Mouse (Mus musculus) megakaryocyte, embryonic 14.5 days (primary cell): ENCODE data around the gene Prm1. TPM values are rescaled to one million over a fixed set of nuclear protein-coding genes. Genes with fewer than 3 reads are reported as not detected.
A peak's percentile ranks its signal among the peaks of the same experiment; 100 is the strongest.
"Not testable (repeated sequence)": the region's sequence is repeated elsewhere in the genome, so short reads cannot be mapped to it uniquely, and the experiment has no call there.

Experiments used
- H3K27me3 ChIP-seq: replicated peaks from 2 replicates; pipeline ENCODE3; 2012; ENCODE audit warnings: inconsistent platforms
- H3K36me3 ChIP-seq: replicated peaks from 2 replicates; pipeline ENCODE3; 2012; ENCODE audit warnings: low read length, inconsistent platforms, mixed read lengths
- H3K4me1 ChIP-seq: 2 replicates; pipeline ENCODE4 v1.6.1; 2012; ENCODE audit warnings: inconsistent platforms
- H3K4me3 ChIP-seq: replicated peaks from 2 replicates; pipeline ENCODE3; 2012; ENCODE audit warnings: moderate library complexity, mild to moderate bottlenecking, inconsistent platforms
- H3K9me3 ChIP-seq: 2 replicates; pipeline ENCODE4 v1.6.1; 2012; ENCODE audit warnings: inconsistent platforms
- FLI1 ChIP-seq: IDR thresholded peaks from 2 replicates; pipeline ENCODE4 v1.6.1; 2012; ENCODE audit warnings: low read length, inconsistent platforms, mixed read lengths
- GATA1 ChIP-seq: IDR thresholded peaks from 3 replicates; pipeline ENCODE4 v1.6.1; 2012; ENCODE audit warnings: mixed read lengths, low read length, inconsistent platforms, borderline replicate concordance
- polyA plus RNA-seq: library from polyadenylated mRNA; stranded (reverse); fragments of >175 nt; gene quantifications from 2 replicates; pipeline ENCODE4 v1.2.3, GENCODE M21; 2012; ENCODE audit warnings: low replicate concordance; ENCODE audit not compliant: insufficient read depth

Gene Prm1
- polyA plus RNA-seq, 1 experiment, result not detected

DNA sequence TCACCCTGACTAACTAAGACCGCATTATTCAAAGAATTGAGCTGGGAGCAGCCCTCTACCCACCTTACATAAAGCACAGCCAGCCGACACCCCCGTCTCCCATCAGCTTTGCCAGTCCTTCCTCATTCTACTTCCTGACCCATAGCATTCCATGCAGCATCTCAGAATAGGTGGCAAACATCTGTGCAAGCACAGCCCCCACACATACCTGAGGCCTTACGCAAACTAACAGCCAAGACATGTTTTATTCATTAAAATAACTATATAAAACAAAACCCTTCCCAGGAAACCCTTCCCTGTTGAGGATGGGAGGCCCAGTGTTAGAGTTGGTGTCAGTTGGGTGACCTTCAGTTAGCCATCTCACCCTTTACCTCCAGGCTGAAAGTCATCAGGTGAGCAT, 20.2 kb upstream of the Prm1 start:
- Histone ChIP-seq H3K27me3 (peaks cover 76% of the 10 kb centered on the region), H3K9me3 (peaks cover 9% of the 10 kb centered on the region; the same call in 1 of the 2 replicates), H3K4me3 (no peak overlapping the region), H3K36me3 (no peaks in the 10 kb centered on the region), H3K4me1 (peaks cover 9% of the 10 kb centered on the region)
- TF ChIP-seq GATA1 (no peak), FLI1 (no peak)

DNA sequence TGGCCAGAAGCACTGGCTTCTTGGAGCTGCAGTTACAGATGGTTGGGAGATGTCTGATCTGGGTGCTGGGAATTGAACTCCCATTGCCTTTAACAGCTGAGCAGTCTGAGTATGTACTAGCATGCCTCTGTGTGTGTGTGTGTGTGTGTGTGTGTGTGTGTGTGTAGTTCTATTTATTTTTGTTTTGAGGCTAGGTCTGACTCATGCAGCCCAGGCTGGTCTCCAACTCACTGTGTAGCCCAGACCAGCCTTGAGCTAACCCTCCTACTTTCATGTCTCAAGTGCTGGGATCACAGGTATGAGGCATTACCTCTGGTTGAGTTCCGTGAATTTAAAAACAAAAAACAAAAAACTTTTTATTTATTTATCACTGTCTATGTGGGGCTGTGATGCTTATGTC, 18.9 kb upstream of the Prm1 start:
- Histone ChIP-seq H3K4me1 (peaks cover 12% of the 10 kb centered on the region), H3K27me3 (peaks cover 78% of the 10 kb centered on the region), H3K36me3 (no peaks in the 10 kb centered on the region), H3K4me3 (no peak overlapping the region), H3K9me3 (peaks cover 4% of the 10 kb centered on the region; the same call in 1 of the 2 replicates)
- TF ChIP-seq FLI1 (no peak), GATA1 (no peak)

DNA sequence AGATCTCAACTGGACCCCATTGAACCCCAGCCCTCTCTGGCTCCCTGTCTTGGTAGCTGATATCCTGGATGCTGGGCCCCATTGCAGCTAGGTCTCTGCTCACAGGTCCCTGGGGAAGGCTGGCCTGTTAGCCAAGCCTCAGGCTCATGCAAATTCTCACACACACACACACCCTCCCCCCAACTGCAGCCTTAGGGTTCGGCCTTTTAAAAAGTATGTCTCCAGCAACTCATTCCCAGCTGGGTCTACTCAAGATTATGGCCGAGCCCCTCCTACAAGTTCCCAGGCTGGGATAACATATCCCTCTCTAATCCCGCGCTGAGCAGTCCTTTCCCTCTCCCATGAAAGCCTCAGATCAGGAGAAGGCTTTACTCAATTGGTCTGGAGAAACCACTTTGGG, 15.7 kb upstream of the Prm1 start:
- Histone ChIP-seq H3K9me3 (peaks cover 4% of the 10 kb centered on the region; the same call in 1 of the 2 replicates), H3K4me1 (peaks cover 10% of the 10 kb centered on the region), H3K36me3 (no peaks in the 10 kb centered on the region), H3K27me3 (peaks cover 84% of the 10 kb centered on the region), H3K4me3 (no peak overlapping the region)
- TF ChIP-seq GATA1, result no peak
- no peak for TF ChIP-seq FLI1

DNA sequence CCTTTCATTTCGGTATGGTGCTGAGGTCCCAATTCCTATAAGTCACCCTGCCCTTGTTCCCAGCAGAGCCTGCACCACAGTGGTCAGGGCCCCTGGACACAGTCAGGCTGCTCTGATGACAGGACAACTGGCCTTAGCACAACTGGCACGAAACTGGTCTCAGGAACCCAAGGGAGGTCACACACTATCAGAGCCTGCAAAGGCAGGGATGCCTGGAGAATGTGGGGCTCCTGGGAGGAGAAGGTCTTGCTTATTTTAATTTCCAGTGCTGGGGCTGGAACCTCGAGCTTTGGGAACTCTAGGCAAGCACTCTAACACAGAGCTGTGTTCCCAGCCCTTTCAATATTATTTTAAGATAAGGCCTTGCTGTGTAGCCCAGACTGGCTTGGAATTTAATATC, 14.3 kb upstream of the Prm1 start:
- Histone ChIP-seq H3K27me3 (peaks cover 82% of the 10 kb centered on the region), H3K4me3 (no peak overlapping the region), H3K36me3 (no peaks in the 10 kb centered on the region), H3K9me3 (peaks cover 4% of the 10 kb centered on the region; the same call in 1 of the 2 replicates), H3K4me1 (peaks cover 17% of the 10 kb centered on the region)
- TF ChIP-seq GATA1 (no peak), FLI1 (no peak)

DNA sequence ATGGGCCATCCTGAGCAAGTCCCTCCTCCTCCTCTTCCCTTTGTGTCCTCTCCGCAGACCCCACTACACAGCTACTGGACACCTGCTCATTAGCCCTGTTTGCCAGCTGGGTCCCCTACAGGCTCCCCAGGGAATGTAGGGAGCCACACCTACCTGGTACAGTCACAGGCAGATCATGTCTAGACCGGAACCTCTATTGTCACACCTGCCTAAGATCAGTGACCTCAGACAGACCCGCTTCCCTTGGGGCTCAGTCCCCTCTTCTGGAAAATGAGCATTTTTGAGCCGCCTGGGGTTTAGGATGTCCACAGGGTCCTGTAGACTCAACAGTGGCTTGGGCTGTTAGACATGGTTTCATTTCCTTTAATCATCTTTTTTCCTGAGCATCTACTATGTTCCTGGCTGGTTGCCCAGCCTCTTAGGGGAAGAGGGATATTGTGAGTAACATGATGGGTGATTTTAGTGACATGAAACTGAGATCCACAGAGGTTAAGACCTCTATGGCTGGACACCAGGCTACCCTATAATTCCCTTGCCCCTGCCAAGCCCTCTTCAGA, 13.0 kb upstream of the Prm1 start:
- H3K4me1 ChIP-seq, result peaks cover 30% of the 10 kb centered on the region
- H3K27me3 ChIP-seq, result peaks cover 85% of the 10 kb centered on the region
- peaks cover 4% of the 10 kb centered on the region; the same call in 1 of the 2 replicates for H3K9me3 ChIP-seq
- no peak overlapping the region for H3K4me3 ChIP-seq
- no peaks in the 10 kb centered on the region for H3K36me3 ChIP-seq
- no peak for TF ChIP-seq FLI1
- TF ChIP-seq GATA1, result no peak

DNA sequence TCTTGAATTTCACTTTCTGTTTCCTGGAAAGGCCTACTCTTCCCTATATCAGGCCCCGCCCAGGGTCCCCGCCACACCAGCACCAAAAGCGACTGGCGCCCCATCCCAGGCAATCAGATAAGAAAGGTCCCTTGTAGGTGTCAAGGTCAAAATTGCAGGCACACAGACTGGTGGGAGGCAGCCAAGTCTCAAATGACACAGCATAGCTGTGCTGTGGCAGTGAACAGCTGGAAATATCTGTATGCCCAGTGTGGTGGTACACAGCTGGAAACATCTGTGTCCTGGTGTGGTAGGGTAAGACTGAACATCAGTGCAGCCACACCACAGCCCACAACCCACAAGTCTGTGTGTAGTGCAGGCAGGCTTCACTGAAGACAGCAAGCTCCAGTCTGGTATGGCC, 9.2 kb upstream of the Prm1 start:
- peaks cover 91% of the 10 kb centered on the region for H3K27me3 ChIP-seq
- H3K4me1 ChIP-seq, result peaks cover 36% of the 10 kb centered on the region
- no peaks in the 10 kb centered on the region for H3K36me3 ChIP-seq
- TF ChIP-seq FLI1 (no peak), GATA1 (peak; percentile 71; the same call in 1 of the 3 replicates)
- H3K9me3 ChIP-seq, result no peaks in the 10 kb centered on the region
- H3K4me3 ChIP-seq, result peak overlapping the region; percentile 29

DNA sequence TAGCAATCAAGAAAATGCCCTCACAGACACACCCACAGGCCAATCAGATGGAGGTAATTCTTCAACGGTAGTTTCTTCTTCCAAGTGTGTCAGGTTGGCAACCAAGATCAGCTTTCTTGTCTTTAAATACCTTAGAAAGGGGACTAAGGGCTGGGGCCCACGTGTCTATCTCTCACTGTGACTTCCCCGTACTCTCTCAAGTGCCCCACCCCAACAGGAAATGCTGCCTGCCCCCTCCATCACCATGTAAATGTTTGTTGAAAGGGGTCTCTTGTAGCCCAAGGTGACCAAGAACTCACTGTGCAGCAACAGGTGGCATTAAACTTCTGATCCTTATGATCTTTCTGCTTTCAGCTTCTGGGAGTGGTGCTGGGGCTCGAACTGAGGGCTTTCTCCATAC, 8.1 kb upstream of the Prm1 start:
- no peaks in the 10 kb centered on the region for H3K36me3 ChIP-seq
- no peaks in the 10 kb centered on the region for H3K9me3 ChIP-seq
- TF ChIP-seq FLI1 (no peak), GATA1 (no peak)
- no peak overlapping the region for H3K4me3 ChIP-seq
- H3K4me1 ChIP-seq, result peaks cover 29% of the 10 kb centered on the region
- H3K27me3 ChIP-seq, result peaks cover 91% of the 10 kb centered on the region

DNA sequence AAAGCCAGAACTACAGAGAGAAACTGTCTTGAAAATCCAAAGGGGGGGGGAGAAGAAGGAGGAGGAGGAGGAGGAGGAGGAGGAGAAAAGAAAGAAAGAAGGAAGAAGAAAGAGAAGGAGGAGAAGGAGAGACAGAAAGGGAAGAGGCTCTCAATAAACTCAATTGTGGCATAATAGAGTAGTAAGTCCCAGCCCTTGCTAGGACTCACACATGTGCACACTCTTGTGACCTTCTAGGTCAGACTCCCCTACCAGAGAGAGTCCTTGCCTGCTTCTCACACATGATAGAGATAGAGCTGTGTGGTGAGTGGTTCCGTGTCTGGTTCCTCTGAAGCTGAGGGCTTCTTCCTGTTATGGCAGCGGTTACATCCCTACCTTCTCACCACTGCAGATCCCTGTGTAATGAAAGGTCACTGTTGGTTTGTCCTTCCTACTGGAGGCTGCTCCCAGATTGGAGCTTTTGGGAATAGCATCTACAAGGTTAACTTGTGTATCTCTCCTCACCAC, 7.3 kb upstream of the Prm1 start, which contains the start of gene Gm11172:
Gene Gm11172, plus strand, starts transcription at position 51 of the 507 bp plus-strand sequence.
- peaks cover 91% of the 10 kb centered on the region for H3K27me3 ChIP-seq
- peaks cover 29% of the 10 kb centered on the region for H3K4me1 ChIP-seq
- TF ChIP-seq GATA1 (no peak), FLI1 (no peak)
- no peak within 1 kb of the TSS for H3K4me3 ChIP-seq
- no peaks in the 10 kb centered on the region for H3K9me3 ChIP-seq
- H3K36me3 ChIP-seq, result no peaks in the 10 kb centered on the region

DNA sequence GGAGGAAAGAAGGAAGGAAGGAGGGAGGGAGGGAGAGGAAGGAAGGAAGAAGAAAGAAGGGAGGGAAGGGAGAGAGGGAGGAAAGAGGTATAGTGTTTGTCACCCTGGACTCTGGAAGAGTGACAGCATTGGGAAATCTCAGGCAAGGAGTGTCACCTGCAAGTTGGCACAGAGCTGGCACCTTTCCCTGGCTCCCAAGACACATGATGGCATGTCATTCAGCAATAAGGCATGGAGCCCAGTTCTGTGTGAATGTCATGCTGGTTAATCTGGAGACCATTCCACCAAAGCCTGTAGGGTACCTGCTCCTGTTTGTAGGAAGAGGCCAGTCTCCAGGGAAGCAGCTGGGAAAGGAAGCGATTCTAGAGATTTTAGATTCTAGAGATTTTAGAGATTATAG, 4.7 kb upstream of the Prm1 start:
- Histone ChIP-seq H3K27me3 (peaks cover 96% of the 10 kb centered on the region), H3K9me3 (no peaks in the 10 kb centered on the region), H3K36me3 (no peaks in the 10 kb centered on the region), H3K4me3 (no peak overlapping the region), H3K4me1 (peaks cover 30% of the 10 kb centered on the region)
- no peak for TF ChIP-seq GATA1
- TF ChIP-seq FLI1, result no peak

DNA sequence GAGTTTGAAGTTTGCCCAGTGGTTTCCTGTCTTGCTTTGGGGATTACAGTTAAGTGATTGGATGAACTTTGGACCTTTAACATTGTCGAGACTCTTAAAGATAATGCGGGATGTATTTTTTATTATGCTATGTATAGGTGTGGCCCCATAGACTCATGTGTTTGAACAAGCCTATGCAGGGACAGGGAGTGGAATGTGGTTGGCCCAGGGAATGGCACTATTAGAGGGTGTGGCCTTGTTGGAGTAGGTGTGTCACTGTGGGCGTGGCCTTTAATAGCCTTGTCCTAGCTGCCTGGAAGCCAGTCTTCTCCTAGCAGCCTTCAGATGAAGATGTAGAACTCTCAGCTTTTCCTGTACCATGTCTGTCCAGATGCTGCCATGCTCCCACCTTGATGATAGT, 3.2 kb downstream of the Prm1 start:
- H3K9me3 ChIP-seq, result not testable (repeated sequence)

DNA sequence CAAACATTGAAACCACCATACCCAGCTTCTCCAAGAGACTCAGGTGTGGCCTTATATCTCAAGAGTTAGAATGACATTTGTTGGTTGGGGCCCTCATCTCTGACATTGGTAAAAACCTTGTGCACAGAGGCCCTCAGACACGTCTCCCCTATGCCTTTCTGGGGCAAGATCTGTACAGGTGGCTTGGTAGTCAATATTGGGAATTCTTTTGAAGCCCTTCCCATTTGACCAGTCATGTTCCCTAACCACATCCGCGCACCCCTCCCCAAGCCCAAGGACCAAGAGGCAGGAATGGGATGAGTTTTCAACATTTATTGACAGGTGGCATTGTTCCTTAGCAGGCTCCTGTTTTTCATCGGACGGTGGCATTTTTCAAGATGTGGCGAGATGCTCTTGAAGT, 9.6 kb downstream of the Prm1 start, which contains the start of gene Prm2:
Gene Prm2, minus strand, starts transcription at position 101 of the 400 bp plus-strand sequence.
- H3K4me3 ChIP-seq, result no peak within 1 kb of the TSS
- TF ChIP-seq GATA1 (no peak), FLI1 (no peak)
- H3K27me3 ChIP-seq, result peaks cover 90% of the 10 kb centered on the region
- H3K9me3 ChIP-seq, result no peaks in the 10 kb centered on the region; the same call in 1 of the 2 replicates
- H3K36me3 ChIP-seq, result no peaks in the 10 kb centered on the region
- H3K4me1 ChIP-seq, result peaks cover 9% of the 10 kb centered on the region

More for the DNA sequence above, 3.2 kb downstream of the Prm1 start:
- Histone ChIP-seq H3K4me1 (peaks cover 20% of the 10 kb centered on the region), H3K27me3 (peaks cover 65% of the 10 kb centered on the region)
- H3K4me3 ChIP-seq, H3K36me3 ChIP-seq: not testable (repeated sequence)
